Mouse (Mus musculus): ENCODE results near the gene Rgl3. TPM values are rescaled to one million over a fixed set of nuclear protein-coding genes. Genes with fewer than 3 reads are reported as not detected.

The Rgl3 gene
- 1 to 10 TPM; 1.7 to 2.4 TPM for total RNA-seq (2021)
- long read RNA-seq, experiment 1, partial matches to known transcripts = 2 of 2 reads
- long read RNA-seq, experiment 1, other reads (novel, unspliced or antisense) = 0 of 2 reads
- long read RNA-seq, experiment 2, partial matches to known transcripts = 1 of 1 reads
- long read RNA-seq, experiment 2, other reads (novel, unspliced or antisense) = 0 of 1 reads

DNA sequence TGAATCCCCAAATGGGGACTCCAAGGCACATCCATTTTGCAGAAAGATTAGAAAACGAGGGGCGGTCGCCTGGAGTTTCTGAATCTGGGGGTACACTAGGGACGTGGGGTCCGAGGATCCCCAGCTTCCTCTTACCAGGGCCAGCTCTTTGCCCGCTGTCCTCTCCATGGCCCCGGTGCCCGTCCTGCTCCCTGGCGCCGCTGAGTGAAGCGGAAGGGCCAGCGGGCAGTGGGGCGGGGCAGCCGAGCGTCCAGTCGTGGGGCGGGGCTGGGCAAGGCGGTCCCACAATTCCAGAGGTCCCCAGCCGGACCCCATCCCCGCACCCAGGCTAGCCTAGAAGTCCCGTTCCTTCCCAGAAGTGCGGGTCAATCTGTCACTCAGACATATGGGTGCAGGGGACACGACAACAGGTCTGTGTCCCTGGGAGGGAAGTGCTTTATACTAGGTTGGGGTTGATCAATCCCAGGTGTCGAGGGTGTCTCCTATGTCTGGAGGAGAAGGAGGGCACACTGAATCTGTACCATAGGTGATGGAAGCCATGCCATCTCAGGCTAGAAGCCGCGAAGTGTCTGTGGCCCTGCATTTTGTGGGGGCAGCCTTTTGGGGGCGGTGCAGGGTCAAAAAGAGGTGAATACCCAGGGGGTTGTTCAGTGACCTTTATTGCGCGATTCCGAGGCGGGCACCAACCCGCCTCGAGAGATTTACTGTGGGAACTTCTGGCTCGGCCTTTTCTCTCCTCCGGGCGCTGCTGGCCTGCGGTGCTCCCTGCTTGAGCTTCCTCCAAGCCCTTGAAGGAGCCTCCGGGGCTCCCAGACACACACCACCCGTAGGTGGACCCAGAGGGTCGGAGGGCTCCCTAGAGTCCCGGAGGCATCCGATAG is at the start of gene Rgl3:
TSS of gene Rgl3 (minus strand) at position 217 of the 881 bp plus-strand sequence.
- intact Hi-C loops (cut with DNase I) = loop anchor here (10.0 kb wide), 1 partner anchor 155 kb away; no protein-coding TSS in a partner anchor
- DNase-seq (ENCODE audit: low spot score in 2 of 2) = no peak

DNA sequence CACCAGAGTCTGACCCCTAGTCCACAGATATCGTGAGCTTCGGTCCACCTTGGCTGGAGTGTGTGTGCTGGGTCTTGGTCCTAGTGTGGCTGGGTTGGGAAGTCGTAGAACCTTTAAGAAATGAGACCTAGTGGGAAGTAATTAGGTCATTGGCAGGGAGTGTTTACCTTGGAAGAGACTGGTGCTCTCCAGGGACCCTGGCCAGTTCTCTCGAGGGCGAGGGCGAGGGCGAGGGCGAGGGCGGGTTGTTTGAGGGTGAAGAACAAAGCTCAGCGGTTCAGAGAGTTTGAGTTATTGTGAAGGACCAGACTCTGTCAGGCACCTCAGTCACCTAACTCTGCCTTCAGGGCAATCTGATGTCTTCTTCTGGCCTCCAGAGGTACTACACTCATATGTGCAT is 48.6 kb upstream of the Rgl3 start:
- no peak for DNase-seq (ENCODE audit: low spot score in 2 of 2)
- intact Hi-C loops (cut with DNase I) = no loop called here

DNA sequence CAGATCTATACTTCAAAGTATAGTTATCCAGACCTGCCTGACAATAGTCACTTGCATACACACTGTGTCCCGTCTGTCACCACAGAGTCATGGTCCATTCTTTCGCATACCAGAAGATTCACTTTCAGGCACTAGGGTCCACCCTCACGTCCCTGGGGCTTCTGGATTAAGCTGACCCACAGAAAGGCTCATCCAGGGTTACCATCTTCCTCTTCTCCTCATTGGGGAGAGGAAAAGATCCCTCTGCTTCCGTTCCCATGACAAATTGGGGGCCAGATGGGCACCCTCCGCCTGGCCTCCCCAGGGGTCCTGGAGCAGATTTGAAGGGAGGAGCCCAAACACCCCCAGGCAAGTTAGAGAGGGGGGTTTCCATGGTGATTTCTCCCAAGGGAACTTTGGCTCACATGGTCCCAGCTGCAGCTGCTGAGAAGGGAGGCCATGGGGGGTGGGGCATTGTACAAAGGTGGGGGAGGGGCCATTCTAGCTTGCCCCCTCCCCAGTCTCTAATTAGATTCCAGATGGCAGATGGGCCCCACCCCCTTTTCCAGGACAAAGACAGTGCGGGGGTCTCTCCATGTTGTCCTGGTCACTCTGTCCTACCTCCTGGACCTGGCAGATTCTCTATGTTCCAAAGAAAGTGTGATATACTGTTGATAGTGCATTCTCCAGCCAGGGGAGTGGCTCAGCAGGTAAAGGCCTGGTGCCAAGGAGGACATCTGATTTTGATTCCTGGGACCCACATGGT is 46.2 kb upstream of the Rgl3 start:
- no peak for DNase-seq (ENCODE audit: low spot score in 2 of 2)
- intact Hi-C loops (cut with DNase I) = no loop called here

DNA sequence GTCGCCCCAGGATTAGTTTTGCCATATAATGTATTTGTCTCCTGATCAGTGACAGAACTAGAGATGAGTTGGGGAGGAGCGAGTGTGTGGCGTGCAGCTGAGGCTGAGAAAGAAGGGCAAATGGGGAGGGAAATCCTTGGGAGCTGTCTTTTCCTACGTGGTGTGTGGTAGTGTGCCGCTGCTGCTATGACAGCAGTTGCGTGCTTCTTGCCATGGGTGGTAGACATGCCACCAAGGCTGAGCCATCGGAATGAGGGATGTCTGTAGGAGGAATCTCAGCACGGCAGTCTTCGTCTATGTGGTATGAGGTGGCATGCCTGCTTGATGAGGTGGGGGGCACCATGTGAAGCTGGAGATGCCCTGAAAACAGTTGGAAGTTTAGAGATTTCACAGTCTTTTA is 41.1 kb upstream of the Rgl3 start:
- no peak for DNase-seq (ENCODE audit: low spot score in 2 of 2)

DNA sequence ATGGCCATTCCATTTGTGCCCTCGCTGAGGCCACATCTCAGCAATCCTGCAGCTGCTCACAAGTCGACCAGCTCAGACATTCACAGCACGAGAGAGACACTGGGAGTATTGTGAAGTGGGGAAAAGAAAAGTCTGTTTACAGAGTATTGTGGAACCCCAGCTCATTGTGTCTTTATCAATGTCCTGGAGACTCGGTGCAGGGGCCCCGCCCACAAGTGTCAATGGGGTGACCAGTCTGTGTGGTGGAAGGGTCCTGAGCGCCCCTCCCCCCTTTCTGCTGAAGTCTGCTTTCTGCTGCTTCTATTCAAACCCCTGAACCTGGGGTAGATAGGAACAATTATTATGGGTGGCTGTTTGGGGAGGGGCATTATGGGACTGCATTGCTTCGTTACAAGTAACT is 39.2 kb upstream of the Rgl3 start:
- intact Hi-C loops (cut with DNase I) = no loop called here
- no peak for DNase-seq (ENCODE audit: low spot score in 2 of 2)

More for the DNA sequence above, 41.1 kb upstream of the Rgl3 start:
- intact Hi-C loops (cut with DNase I) = no loop called here

DNA sequence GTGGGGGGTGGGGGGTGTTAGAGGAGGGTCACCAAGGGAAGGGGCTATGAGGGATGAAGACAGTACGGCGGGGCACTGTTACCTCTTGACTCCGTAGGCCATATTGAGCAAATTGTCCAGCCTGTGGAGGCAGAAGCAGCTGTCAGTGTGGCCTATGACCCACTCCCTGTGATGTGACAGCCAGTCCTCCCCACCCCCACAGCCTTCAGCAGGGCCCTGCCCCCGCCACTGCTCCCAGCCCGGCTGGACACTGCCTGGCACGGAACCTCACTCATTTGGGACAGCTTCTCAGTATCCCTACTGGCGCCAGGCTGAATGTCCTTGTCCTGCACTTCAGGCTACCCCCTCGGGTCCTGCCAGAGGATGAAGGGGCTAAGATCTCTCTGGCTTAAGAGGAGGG is 35.3 kb upstream of the Rgl3 start:
- intact Hi-C loops (cut with DNase I) = no loop called here
- no peak for DNase-seq (ENCODE audit: low spot score in 2 of 2)

DNA sequence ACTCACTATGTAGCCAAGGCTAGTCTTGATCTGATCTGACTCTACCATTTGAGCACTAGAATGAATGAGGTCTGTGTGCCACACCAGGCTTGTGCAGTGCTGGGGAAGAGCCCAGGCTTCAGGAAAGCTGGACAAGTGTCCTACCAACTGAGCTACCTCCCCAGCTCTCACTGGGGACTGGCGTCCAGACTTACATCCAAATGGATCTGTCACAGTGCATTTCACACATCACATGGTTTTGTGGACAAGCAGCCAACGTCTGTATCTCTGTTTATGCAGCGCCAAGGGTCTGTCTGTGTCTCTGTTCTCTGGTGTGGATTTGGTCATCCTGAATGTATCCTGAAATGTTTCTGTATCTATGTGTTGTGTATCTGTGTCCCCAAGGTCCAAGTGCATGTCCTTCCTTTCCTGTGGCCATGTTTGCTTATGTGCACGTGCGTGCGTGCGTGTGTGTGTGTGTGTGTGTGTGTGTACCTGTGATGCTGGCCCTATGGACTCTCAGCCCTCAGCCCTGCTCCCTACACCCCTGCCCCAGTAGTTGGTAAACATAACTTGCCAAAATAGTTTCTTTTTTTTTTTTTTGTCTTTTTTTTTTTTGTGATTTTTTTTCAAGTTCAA is 28.1 kb upstream of the Rgl3 start:
- DNase-seq (ENCODE audit: low spot score in 2 of 2) = no peak
- intact Hi-C loops (cut with DNase I) = no loop called here

DNA sequence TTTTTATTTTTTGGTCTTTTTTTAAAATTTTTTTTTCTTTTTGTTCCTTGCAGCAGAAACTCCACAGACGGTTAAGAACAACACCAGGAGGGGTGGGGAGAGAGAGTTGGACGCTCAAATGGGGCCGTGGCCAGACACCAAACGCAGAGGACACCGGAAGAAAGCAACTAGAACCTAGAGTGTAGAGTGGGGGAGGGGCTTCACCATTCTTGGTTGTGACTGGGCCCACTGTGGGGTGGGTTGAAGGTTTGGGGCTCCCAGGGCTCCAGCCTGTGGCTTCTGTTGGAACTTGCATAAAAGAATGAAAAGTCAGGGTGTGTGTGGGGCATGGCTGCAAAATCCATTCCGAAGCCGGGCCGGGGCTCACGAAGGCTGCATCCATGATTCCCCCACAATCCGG is 27.0 kb upstream of the Rgl3 start:
- no peak for DNase-seq (ENCODE audit: low spot score in 2 of 2)
- intact Hi-C loops (cut with DNase I) = no loop called here

DNA sequence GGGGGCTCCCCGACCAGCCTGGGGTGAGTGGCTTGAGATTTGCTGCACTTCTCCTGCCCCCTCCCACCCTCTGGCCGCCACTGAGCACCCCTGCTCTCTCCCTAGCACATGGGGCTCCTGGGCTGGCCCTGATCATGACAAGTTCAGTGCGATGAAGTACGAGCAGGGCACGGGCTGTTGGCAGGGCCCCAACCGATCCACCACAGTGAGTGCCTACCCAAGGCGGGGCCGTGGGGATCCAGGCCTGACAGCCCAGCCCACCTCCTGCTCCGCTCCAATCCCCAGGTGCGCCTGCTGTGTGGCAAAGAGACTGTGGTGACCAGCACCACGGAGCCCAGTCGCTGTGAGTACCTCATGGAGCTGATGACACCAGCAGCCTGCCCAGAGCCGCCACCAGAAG is 23.5 kb upstream of the Rgl3 start:
- intact Hi-C loops (cut with DNase I) = loop anchor here (5.0 kb wide), 1 partner anchor 40 kb away; the partner anchor contains the start of gene Elavl3
- DNase-seq (ENCODE audit: low spot score in 2 of 2) = no peak

DNA sequence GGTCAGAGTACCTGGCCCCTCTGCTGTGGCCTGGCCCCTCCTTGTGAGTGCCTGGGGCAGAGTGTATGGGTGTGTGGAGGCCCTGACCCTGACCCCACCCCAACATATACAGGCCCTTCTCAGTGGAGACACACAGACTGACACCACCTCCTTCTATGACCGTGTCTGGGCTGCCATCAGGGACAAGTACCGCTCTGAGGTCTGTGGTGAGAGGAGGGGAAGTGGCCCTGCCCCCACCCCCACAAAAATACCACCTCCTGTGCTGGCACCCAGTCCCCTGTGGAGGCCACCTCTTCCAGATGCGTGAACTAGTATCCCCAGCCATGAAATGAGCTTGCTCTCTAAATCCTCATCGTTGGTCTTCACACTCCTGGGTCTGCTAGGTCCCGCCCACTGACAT is 21.8 kb upstream of the Rgl3 start:
- intact Hi-C loops (cut with DNase I) = loop anchor here (5.0 kb wide), 1 partner anchor 41 kb away; the partner anchor contains the start of gene Elavl3
- DNase-seq (ENCODE audit: low spot score in 2 of 2) = no peak

DNA sequence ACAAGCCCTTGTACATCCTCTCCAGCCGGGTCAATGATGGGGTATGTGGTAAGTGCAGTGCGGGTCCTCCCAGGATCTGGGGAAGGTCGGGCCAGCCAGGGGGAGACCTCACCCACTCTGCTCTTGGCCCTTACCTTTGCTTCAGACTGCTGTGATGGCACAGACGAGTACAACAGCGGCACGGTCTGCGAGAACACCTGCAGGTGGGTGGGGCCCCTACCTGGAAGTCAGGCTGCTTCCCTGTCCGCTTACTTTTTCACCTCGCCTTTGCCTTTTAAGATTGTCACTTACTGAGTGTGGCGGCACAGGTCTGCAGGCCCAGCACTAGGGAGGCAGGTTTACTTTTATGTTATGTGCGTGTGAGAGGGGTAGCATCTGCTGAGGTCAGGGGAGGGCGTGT is 15.3 kb upstream of the Rgl3 start:
- intact Hi-C loops (cut with DNase I) = loop anchor here (5.0 kb wide), 1 partner anchor 42 kb away; the partner anchor contains the start of gene Epor
- DNase-seq (ENCODE audit: low spot score in 2 of 2) = no peak

DNA sequence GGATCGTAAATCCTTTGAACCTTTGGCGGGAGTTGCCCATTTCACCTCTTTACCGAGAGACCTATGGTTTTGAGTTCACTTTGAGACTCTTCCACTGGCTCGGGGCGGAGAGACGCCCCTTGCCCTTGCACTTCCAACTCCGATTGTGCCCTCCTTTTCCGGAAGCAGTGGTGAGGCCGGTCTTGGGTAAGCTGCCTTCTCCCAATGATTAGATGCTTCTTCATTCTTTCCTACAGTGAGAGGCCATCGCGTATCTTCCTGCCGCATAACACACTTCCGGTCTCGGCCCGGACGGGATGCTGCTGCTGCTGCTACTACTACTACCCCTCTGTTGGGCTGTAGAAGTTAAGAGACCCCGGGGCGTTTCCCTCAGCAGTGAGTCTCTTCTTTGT is 13.9 kb upstream of the Rgl3 start:
- intact Hi-C loops (cut with DNase I) = loop anchor here (5.0 kb wide), 1 partner anchor 41 kb away; the partner anchor contains the start of gene Epor
- DNase-seq (ENCODE audit: low spot score in 2 of 2) = peak; percentile 47 to 58

DNA sequence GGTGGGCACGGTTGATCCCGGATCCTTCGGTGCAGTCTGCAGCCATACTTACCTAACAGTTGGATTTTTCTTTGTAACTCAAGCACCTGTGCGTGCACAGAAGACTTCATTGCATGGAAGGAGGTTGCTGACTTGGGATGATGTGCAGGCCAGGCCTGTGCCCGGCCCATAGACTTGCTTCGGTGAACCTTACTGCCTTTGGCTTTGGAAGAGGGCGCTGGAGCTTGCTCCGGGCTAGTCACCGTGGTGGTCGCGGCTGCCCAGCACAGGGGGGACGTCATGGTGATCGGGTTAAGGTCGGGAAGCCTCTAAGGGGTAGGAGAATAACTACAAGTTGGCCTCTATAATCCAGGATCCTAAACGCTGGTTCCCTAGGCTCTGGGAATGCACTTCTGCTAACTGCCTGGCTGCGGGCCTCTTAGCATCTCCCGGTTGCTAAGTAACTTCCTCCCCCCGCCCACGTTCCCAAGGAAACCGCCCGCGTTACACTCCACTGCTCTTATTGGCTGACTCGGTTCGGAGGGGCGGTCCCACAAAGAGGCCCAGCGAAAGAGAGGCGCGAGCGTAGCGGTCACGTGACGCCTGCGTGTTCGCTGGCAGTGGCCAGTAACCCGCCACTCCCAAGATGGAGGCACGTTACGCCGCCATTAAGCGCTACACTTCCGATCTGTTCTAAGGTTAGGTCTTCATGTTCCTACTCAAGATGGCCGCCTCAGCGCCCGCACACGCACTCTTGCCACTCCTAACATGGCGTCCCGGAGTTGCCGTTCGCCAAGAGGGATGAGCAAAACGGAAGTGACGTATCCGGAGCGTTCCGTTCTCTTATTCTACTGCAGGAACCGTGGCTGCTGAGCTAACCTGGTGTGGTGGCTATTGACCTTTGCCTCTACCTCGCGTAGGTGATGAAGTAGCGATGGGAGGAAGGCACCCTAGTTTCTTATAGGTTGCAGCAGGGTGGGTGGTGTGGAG is 13.2 kb upstream of the Rgl3 start, which contains the start of the genes Ccdc151 and Prkcsh:
TSS of gene Ccdc151 (minus strand) at position 441 of the 969 bp plus-strand sequence.
TSS of gene Prkcsh (plus strand) at position 613 of the 969 bp plus-strand sequence.
- peak; percentile 100 for DNase-seq (ENCODE audit: low spot score in 2 of 2)
- intact Hi-C loops (cut with DNase I) = loop anchor here (5.0 kb wide), 1 partner anchor 40 kb away; the partner anchor contains the start of gene Epor

DNA sequence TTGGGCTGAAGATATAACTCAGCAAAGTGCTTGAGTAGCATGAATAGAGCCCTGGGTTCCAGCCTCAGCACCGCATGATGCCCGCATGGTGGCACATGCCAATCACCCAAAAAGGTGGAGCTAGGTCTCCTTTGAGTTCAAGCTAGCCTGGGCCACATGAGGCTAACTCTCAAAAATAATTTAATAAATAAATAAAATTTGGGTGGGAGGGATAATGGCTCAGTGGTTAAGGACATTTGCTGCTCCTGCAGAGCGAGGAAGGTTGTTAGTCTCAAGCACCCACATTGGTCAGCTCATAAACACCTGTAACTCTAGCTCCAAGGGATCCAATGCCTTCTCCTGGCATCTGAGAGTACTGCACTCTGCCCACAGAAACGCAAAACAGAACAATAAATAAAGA is 12.4 kb upstream of the Rgl3 start:
- intact Hi-C loops (cut with DNase I) = loop anchor here (5.0 kb wide), 1 partner anchor 39 kb away; the partner anchor contains the start of gene Epor
- no peak for DNase-seq (ENCODE audit: low spot score in 2 of 2)

DNA sequence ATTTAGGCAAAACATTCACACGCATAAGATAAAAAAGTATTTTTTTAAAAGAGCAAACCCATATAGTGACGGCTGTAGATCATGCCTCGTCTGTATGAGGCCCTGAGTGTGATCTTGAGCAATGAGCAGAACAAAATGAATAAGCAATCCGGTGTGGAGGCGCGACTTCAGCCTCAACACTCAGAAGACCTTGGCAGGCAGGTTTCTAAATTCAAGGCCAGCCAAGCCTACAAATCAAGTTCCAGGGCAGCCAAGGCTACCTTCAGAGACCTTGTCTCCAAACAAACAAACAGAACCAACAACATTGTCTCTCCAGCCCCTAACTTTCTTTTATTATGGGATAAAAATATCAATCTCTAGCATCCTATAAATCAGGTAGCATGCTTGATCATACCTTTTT is 11.1 kb upstream of the Rgl3 start:
- no peak for DNase-seq (ENCODE audit: low spot score in 2 of 2)
- intact Hi-C loops (cut with DNase I) = loop anchor here (5.0 kb wide), 1 partner anchor 38 kb away; the partner anchor contains the start of gene Epor

DNA sequence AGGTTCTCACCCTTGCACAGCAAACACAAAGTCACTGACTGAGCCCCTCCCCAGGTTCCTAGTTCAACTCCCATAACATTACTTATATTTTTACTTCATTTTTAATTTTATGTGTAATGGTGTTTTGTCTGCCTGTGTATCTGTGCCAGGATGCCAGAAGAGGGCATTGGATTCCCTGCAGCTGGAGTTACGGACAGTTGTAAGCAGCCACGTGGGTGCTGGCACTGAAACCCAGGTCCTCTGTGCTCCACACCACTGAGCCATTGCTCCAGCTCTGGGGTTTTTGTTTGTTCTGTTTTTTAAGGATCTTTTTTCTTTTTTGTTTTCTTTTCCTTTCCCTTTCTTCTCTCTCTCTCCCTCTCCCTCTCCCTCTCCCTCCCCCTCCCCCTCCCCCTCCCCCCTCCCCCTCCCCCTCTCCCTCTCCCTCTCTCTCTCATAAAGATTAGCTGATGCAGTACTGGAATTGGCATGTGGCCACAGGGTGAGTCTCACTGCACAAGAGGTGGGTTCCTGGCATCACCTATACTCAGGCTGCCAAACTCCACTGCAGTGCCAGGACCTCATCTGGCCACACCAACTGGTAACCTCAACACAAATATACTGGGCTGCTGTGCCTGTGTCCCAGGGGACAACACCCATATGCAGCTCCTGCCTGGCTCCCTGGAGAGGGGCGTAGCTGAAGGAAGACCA is 7.1 kb upstream of the Rgl3 start:
- intact Hi-C loops (cut with DNase I) = no loop called here
- DNase-seq (ENCODE audit: low spot score in 2 of 2) = no peak

DNA sequence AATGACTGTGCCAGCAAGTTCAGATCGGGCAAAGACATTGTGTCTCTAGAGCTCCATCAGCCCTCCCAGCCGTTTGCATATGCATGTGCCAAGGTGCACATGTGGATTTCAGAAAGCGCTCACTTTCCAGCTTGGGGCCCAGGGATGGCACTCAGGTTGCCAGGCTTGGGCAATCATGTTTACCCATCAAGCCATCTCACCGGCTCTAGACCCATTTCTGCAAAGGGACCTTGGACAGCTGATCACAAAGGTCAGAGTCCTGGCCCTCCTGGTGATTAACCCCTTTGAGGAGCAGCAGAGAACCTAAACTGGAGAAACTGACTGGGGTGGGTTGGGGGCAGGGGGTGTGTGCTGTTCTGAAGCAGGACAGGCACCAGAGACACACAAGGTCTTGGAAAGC is 3.0 kb upstream of the Rgl3 start:
- no peak for DNase-seq (ENCODE audit: low spot score in 2 of 2)
- intact Hi-C loops (cut with DNase I) = no loop called here

Data from left cerebral cortex, postnatal 14 days (tissue).